Mouse (Mus musculus) stomach, postnatal 0 days (tissue): ENCODE data around the gene Vps13c. TPM values are rescaled to one million over a fixed set of nuclear protein-coding genes. Genes with fewer than 3 reads are reported as not detected.

Experiments
- ATAC-seq: fragments of 200-750 bp; cut with Nextera tagmentation; 2 replicates; pipeline ENCODE4 v1.8.0; 2017; ENCODE audit not compliant: low FRiP score, low TSS enrichment
- DNase-seq: peaks from one replicate; pipeline ENCODE4 v3.0.0-alpha.2; 2016; ENCODE audit warnings: low spot score
- H3K27ac ChIP-seq: fragments of 300-500 bp; sonication (generic); replicated peaks from 2 replicates; pipeline ENCODE4 v1.5.1; 2014; ENCODE audit warnings: mild to moderate bottlenecking, control low read depth
- H3K27me3 ChIP-seq: fragments of 300-500 bp; sonication (generic); 2 replicates; pipeline ENCODE4 v1.6.1; 2014; ENCODE audit warnings: low read length; ENCODE audit not compliant: control insufficient read depth, insufficient read depth
- H3K36me3 ChIP-seq: fragments of 300-500 bp; sonication (generic); 2 replicates; pipeline ENCODE4 v1.6.1; 2014; ENCODE audit warnings: low read length, mixed read lengths; ENCODE audit not compliant: control insufficient read depth, insufficient read depth
- H3K4me1 ChIP-seq: fragments of 300-500 bp; sonication (generic); replicated peaks from 2 replicates; pipeline ENCODE4 v1.6.1; 2014; ENCODE audit warnings: antibody characterized with exemption; ENCODE audit not compliant: control insufficient read depth, insufficient read depth
- H3K4me2 ChIP-seq: fragments of 300-500 bp; sonication (generic); replicated peaks from 2 replicates; pipeline ENCODE4 v1.6.1; 2014; ENCODE audit warnings: low read depth, mild to moderate bottlenecking, control low read depth, moderate library complexity
- H3K4me3 ChIP-seq: fragments of 300-500 bp; sonication (generic); 2 replicates; pipeline ENCODE4 v1.5.1; 2014; ENCODE audit warnings: low read depth, low read length, control low read depth
- H3K9ac ChIP-seq: fragments of 300-500 bp; sonication (generic); 2 replicates; pipeline ENCODE4 v1.6.1; 2014; ENCODE audit warnings: mild to moderate bottlenecking, low read length, control low read depth, mixed read lengths
- H3K9me3 ChIP-seq: fragments of 300-500 bp; sonication (generic); 2 replicates; pipeline ENCODE4 v1.6.1; 2016; ENCODE audit warnings: low read length; ENCODE audit not compliant: control insufficient read depth
- CTCF ChIP-seq: IDR thresholded peaks from 2 replicates; pipeline ENCODE4 v1.5.1; 2016; ENCODE audit warnings: antibody characterized with exemption, low read depth, mild to moderate bottlenecking, moderate library complexity
- EP300 ChIP-seq: optimal IDR thresholded peaks from 2 replicates; pipeline ENCODE3; 2016; ENCODE audit warnings: antibody characterized with exemption
- WGBS: fragments of 180-500 bp; shearing (Covaris S2); extraction: QIAGEN DNeasy Blood & Tissue Kit; methylation state at CpG from one replicate; pipeline ENCODE4 v1.1.7; 2014; 5-methylcytosine and 5-hydroxymethylcytosine counted together
- polyA plus RNA-seq: library from polyadenylated mRNA; unstranded; fragments of >200 nt; fragmentation: Nextera tagmentation; extraction: Ambion mirVana; gene quantifications from 2 replicates; pipeline ENCODE4 v1.2.1, GENCODE M21; 2015

Gene Vps13c
- polyA plus RNA-seq, 1 experiment from 2014 or later: 4.5 TPM

DNA sequence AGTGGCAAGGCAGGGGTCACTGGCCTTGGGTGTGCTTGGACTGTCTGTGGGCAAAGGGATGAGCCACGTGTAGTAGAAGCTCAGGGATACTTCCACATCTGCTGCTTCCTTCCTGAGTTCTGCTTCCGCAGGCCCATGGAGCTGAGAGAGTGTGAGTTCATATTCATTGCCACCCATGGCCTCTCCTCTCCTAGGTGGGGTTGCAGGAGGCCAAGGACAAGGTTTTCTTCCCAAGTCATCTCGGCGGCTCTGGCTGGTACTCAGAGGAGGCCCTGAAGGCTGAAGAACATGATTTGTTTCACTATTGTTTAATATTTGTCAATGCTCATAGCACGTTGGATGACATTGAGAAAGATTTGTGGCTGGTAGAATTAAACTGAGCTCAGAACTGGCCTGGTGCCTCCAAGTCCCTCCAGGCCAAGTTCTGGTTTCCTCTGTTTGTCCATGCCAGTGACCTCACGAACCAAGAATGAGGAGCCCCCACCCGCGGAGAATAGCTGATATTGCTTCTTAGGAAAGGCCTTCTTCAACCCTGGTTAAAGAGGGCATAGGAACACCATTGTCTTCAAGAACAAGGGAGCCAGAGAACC, 180.7 kb downstream of the Vps13c start:
- Histone ChIP-seq H3K4me2 (no peak overlapping the region), H3K4me1 (no peaks in the 10 kb centered on the region), H3K36me3 (no peaks in the 10 kb centered on the region), H3K27me3 (no peaks in the 10 kb centered on the region), H3K9me3 (no peaks in the 10 kb centered on the region), H3K9ac (no peak overlapping the region), H3K27ac (no peak overlapping the region), H3K4me3 (no peak overlapping the region)
- no peak for ATAC-seq
- TF ChIP-seq EP300 (no peak), CTCF (no peak)
- DNase-seq: no peak
- 56% methylated on average over 8 of the region's 8 CpGs for WGBS

DNA sequence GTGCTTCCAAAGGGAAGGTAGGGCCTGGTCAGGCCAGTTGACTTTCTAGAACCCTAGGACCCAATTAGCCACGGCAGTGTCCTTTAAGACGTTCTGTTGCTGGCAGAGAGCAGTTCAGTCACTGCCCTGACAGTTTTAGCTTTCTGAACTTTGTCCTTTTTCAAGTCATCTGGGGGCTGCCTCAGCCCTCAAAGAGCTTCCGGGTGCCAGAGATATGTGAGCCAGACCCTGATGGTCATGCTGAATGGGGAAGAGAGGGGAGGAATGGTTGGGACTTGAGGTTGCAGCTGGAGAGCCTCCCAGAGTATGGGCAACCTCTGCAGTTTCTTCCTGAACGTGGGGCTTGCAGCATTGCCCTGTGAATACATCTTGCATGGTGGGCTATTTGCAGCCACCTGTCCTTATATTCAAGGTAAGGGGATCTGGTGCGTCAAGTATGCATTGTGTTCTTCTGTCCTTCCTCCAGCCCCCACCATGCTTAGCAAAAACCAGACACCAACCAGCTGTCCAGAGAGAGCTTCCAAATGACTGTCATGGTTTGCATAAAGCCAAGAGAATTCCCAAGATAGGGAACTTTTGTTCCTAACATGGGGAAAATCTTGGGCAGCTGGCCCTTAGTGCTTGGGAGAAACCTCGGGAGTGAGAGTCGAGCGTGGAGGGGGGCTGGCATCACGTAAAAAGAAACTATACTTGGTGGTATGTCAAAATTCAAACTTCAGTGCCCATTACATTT, 182.3 kb downstream of the Vps13c start:
- H3K4me3 ChIP-seq: no peak overlapping the region
- no peak overlapping the region for H3K9ac ChIP-seq
- DNase-seq (no peak), ATAC-seq (no peak)
- TF ChIP-seq CTCF: no peak
- TF ChIP-seq EP300: no peak
- H3K4me1 ChIP-seq: no peaks in the 10 kb centered on the region
- no peaks in the 10 kb centered on the region for H3K27me3 ChIP-seq
- H3K27ac ChIP-seq: no peak overlapping the region
- 50% methylated on average over 9 of the region's 9 CpGs for WGBS
- H3K9me3 ChIP-seq: no peaks in the 10 kb centered on the region
- H3K4me2 ChIP-seq: no peak overlapping the region
- no peaks in the 10 kb centered on the region for H3K36me3 ChIP-seq

DNA sequence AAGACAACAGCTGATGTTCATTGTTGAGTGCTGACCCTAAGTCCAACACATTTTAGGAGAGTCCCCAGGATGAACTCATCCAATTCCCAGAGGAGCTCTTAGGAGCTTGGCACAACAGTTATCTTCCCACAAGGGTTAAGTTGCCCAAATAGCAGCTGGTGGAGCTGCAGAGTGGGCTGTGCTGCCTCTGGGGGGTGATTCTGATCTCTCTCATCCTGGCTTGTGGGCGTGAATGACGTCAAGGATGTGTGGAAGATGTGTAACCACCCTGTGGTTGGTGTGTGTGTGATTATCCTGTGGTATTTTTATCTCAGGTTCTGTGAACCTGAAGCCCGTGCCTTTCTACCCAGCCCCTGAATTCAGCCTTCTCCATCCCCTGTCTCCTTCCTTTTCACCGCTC, 188.4 kb downstream of the Vps13c start:
- H3K4me3 ChIP-seq: no peak overlapping the region
- H3K36me3 ChIP-seq: no peaks in the 10 kb centered on the region
- 70% methylated on average over 4 of the region's 4 CpGs for WGBS
- DNase-seq (no peak), ATAC-seq (no peak)
- H3K9ac ChIP-seq: no peak overlapping the region
- H3K4me1 ChIP-seq: no peaks in the 10 kb centered on the region
- no peak overlapping the region for H3K27ac ChIP-seq
- no peak for TF ChIP-seq EP300
- no peak for TF ChIP-seq CTCF
- no peaks in the 10 kb centered on the region for H3K27me3 ChIP-seq
- H3K4me2 ChIP-seq: no peak overlapping the region
- no peaks in the 10 kb centered on the region for H3K9me3 ChIP-seq

DNA sequence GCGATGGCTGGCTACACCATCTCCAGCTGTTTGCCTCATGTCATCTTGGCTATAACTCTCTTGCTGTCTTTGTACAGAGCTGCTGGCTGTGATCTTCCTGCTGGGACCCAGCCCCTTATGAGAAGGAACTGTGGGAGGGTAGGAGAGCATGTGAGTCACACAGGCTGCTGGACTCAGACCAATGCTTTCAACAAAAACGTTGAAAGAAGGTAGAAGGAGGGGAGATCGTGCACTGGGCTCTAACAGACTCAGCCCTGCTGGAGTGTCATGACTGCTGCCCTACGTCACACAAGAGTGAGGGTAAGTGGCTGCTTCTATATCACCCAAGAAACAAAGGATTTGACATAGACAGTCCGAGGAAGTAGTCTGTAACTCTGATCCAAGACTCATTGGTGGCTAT, 193.6 kb downstream of the Vps13c start:
- Histone ChIP-seq H3K27me3 (no peaks in the 10 kb centered on the region), H3K9me3 (no peaks in the 10 kb centered on the region), H3K4me3 (no peak overlapping the region), H3K36me3 (no peaks in the 10 kb centered on the region), H3K4me1 (no peaks in the 10 kb centered on the region), H3K9ac (no peak overlapping the region), H3K4me2 (no peak overlapping the region), H3K27ac (no peak overlapping the region)
- 53% methylated on average over 5 of the region's 5 CpGs for WGBS
- TF ChIP-seq CTCF: no peak
- TF ChIP-seq EP300: no peak
- ATAC-seq: no peak
- no peak for DNase-seq

Other genes starting within 250 kb of the Vps13c start
- gene C2cd4b, start 81.0 kb upstream of the Vps13c start, polyA plus RNA-seq: 2.9 and 3.8 TPM in 2 replicates
- gene C2cd4a, start 8.1 kb upstream of the Vps13c start, polyA plus RNA-seq: 2.8 and 3.6 TPM in 2 replicates